Mouse (Mus musculus): ENCODE data around the gene Mrpl28.

GRCm38 (mm10) chr17:26149056-26149455 lies 25.8 kb downstream of the Mrpl28 start:
- TF ChIP-seq CTCF (IDR thresholded peaks at IDR 0.05; ENCODE audit: low read depth) (no peak), EP300 (IDR thresholded peaks at IDR 0.05; ENCODE audit: low read depth) (no peak)
